Mouse (Mus musculus) olfactory bulb, adult 2 months (tissue): ENCODE measurements at regions not wholly inside any gene's neighbourhood (a gene's known extent, or its start where the extent isn't known, plus 50 kb on each side); places are given as distances from the start of the nearest gene placed in this dataset.

Experiments used
- CTCF ChIP-seq: fragments of 200-500 bp; IDR thresholded peaks from 2 replicates; pipeline ENCODE4 v1.5.1; 2012; ENCODE audit warnings: low read depth, mild to moderate bottlenecking, low read length, moderate library complexity; ENCODE audit not compliant: insufficient read depth
- POLR2A ChIP-seq: fragments of 200-500 bp; IDR thresholded peaks from 2 replicates; pipeline ENCODE4 v1.6.1; 2012; ENCODE audit warnings: mild to moderate bottlenecking, low read depth, low read length, moderate library complexity; ENCODE audit not compliant: insufficient read depth

DNA sequence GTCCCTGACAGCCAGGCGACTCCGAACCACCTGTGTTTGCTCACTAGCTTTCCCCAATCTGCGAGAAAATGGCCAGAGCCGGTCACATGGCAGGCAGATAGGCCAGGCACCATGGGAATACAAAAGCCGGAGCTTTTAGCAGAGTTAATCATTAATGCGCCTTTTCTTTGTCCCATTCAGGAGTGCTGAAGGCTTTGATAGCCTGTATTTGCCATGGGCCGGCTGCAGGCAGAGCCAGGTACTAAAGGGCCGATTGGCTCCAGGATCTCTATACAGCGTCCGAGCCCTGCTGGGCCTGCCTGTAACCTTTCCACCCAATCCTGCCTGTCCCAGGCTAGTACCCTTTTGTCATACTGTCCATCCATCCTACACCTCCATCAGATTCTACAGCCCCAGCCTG lies 78.1 kb downstream of the Foxa2 start:
- TF ChIP-seq CTCF = no peak
- no peak for TF ChIP-seq POLR2A
